Mouse (Mus musculus) forebrain, embryonic 15.5 days (tissue): ENCODE measurements around the gene Mrps26. TPM values are rescaled to one million over a fixed set of nuclear protein-coding genes. Genes with fewer than 3 reads are reported as not detected.

Experiments
- ATAC-seq: fragments of 200-750 bp; cut with Nextera tagmentation; replicated peaks from 2 replicates; pipeline ENCODE4 v1.8.0; 2017; ENCODE audit warnings: mild to moderate bottlenecking, moderate TSS enrichment, moderate library complexity
- H3K27ac ChIP-seq: fragments of 300-500 bp; sonication (generic); replicated peaks from 2 replicates; pipeline ENCODE4 v1.5.1; 2015; ENCODE audit warnings: mild to moderate bottlenecking, inconsistent platforms
- H3K27me3 ChIP-seq: fragments of 300-500 bp; sonication (generic); 2 replicates; pipeline ENCODE4 v1.6.1; 2015; ENCODE audit warnings: inconsistent platforms
- H3K36me3 ChIP-seq: fragments of 300-500 bp; sonication (generic); 2 replicates; pipeline ENCODE4 v1.6.1; 2015; ENCODE audit warnings: mild to moderate bottlenecking, inconsistent platforms
- H3K4me1 ChIP-seq: fragments of 300-500 bp; sonication (generic); 2 replicates; pipeline ENCODE4 v1.6.1; 2015; ENCODE audit warnings: inconsistent platforms
- H3K4me2 ChIP-seq: fragments of 300-500 bp; sonication (generic); replicated peaks from 2 replicates; pipeline ENCODE4 v1.6.1; 2015; ENCODE audit warnings: mild to moderate bottlenecking, inconsistent platforms
- H3K4me3 ChIP-seq: fragments of 300-500 bp; sonication (generic); 2 replicates; pipeline ENCODE4 v1.5.1; 2015; ENCODE audit warnings: mild to moderate bottlenecking, inconsistent platforms
- H3K9ac ChIP-seq: fragments of 300-500 bp; sonication (generic); replicated peaks from 2 replicates; pipeline ENCODE4 v1.6.1; 2015; ENCODE audit warnings: mild to moderate bottlenecking, inconsistent platforms
- H3K9me3 ChIP-seq: fragments of 300-500 bp; sonication (generic); 2 replicates; pipeline ENCODE4 v1.6.1; 2016; ENCODE audit warnings: inconsistent platforms
- WGBS: fragments of 180-500 bp; shearing (Covaris S2); methylation state at CpG from one replicate; pipeline ENCODE4 v1.1.7; 2015; ENCODE audit warnings: mixed read lengths; 5-methylcytosine and 5-hydroxymethylcytosine counted together
- microRNA-seq: library from miRNA; unstranded; fragments of <30 nt; microRNA quantifications from one replicate; pipeline ENCODE4, GENCODE M21; 2016
- polyA plus RNA-seq: library from polyadenylated mRNA; unstranded; fragments of >200 nt; fragmentation: Nextera tagmentation; extraction: Ambion mirVana; gene quantifications from 2 replicates; pipeline ENCODE4 v1.2.1, GENCODE M21; 2015

The Mrps26 gene
- polyA plus RNA-seq, 1 experiment from 2014 or later = 82.3 TPM

DNA sequence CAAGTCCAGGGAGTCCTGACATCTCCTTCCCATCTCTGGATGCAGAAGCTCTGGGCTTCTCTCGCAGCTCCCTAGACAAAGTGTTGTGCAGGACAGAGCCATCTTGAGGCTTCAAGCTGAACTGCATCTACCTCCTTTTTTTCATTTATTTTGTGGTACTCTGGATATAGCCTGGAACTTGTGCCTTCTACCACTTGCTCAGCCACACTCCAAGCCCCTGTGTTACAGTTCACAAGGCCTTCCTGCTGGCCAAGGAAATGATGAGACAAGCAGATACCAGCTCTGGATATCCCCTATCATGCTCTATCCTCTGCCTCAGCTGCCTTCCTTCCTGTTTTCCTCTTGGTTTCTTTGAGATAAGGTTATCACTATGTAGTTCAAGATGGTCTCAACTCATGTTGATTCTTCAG is 34.1 kb downstream of the Mrps26 start:
- Histone ChIP-seq H3K9me3 (no peaks in the 10 kb centered on the region), H3K27ac (no peak overlapping the region), H3K4me1 (no peaks in the 10 kb centered on the region), H3K27me3 (no peaks in the 10 kb centered on the region), H3K36me3 (peaks cover 64% of the 10 kb centered on the region), H3K9ac (no peak overlapping the region), H3K4me2 (no peak overlapping the region), H3K4me3 (no peak overlapping the region)
- peak; percentile 43; the same call in 1 of the 2 replicates for ATAC-seq
- 6% methylated on average over 1 of the region's 1 CpGs for WGBS

DNA sequence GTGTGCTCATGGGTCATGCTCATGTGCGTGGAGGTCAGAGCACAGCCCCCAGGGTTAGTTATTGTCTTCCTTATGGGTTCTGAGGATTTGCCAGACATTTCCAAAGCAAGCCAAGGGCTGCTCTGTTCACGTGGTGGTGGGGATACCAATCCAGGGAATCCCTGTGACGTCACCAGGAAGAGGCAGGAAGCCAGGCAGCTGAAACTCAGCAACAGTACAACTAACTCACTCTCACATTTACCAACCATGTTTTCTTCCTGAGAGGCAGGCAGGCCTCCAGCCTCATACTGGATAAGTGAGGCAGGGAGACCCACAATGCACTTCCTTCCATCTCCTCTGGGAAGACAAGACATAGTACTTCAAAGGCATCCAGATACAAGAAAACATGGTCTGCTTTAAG is 34.9 kb downstream of the Mrps26 start:
- H3K9ac ChIP-seq = no peak overlapping the region
- no peak overlapping the region for H3K4me3 ChIP-seq
- no peaks in the 10 kb centered on the region for H3K4me1 ChIP-seq
- WGBS = 76% methylated on average over 3 of the region's 3 CpGs
- no peak for ATAC-seq
- H3K27ac ChIP-seq = no peak overlapping the region
- no peaks in the 10 kb centered on the region for H3K27me3 ChIP-seq
- H3K4me2 ChIP-seq = no peak overlapping the region
- H3K36me3 ChIP-seq = peaks cover 69% of the 10 kb centered on the region
- no peaks in the 10 kb centered on the region for H3K9me3 ChIP-seq

DNA sequence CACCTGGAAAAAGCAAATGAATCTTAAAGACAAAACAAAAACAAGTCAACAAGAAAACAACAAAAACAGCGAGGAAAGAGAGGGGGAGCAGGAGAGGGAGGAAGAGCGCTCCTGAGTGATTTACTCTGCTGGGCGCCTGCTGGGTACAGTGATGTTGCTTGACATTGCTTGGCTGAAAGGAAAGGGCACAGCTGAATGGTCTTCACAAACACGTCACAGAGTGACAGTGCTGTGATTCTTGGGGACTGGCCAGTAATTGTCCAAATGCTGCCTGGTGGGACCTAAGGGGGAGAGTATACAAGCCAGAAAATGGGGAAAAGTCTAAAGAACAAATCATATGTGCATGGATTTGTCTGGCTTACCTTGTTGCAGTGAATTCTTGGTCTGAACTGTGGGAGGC is 38.7 kb downstream of the Mrps26 start:
- Histone ChIP-seq H3K4me2 (no peak overlapping the region), H3K4me1 (no peaks in the 10 kb centered on the region), H3K36me3 (peaks cover 49% of the 10 kb centered on the region), H3K9ac (no peak overlapping the region), H3K27ac (no peak overlapping the region), H3K9me3 (no peaks in the 10 kb centered on the region), H3K4me3 (no peak overlapping the region), H3K27me3 (no peaks in the 10 kb centered on the region)
- WGBS = 82% methylated on average over 4 of the region's 4 CpGs
- ATAC-seq = no peak

DNA sequence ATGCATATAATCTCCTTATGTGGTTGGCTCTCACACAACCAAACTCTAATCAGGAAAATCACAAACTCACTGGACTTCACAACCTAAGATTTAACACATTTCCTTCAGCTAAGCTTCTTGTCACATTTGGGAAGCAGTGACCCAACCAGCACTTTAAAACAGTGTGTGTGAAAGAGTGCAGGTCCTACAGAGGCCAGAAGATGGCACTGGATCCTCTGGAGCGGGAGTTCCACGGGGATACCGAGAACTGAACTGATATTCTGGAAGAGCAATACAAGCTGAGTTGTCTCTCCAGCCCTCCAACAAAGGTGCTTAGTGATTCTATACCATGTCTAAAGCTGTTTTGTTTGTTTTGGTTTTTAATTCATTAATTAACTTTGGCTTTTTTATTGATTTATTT is 49.5 kb downstream of the Mrps26 start:
- H3K36me3 ChIP-seq = peaks cover 34% of the 10 kb centered on the region
- H3K9me3 ChIP-seq = no peaks in the 10 kb centered on the region
- no peak for ATAC-seq
- H3K4me1 ChIP-seq = no peaks in the 10 kb centered on the region
- WGBS = 67% methylated on average over 3 of the region's 3 CpGs
- H3K4me3 ChIP-seq = no peak overlapping the region
- no peaks in the 10 kb centered on the region for H3K27me3 ChIP-seq
- H3K9ac ChIP-seq = no peak overlapping the region
- H3K4me2 ChIP-seq = no peak overlapping the region
- H3K27ac ChIP-seq = no peak overlapping the region

Small RNAs within 50 kb of the gene (microRNA-seq; reads per million reads assigned to microRNA genes)
- gene Gm23876 = not detected

Other genes with a start within 250 kb of the Mrps26 start
- 14.6 and 15.2 TPM in 2 replicates for gene Cpxm1, start 166.2 kb upstream of the Mrps26 start, polyA plus RNA-seq
- 0.24 and 0.25 TPM in 2 replicates for gene Gm28372, start 158.5 kb upstream of the Mrps26 start, polyA plus RNA-seq
- 0.42 and 0.45 TPM in 2 replicates for gene 1700020A23Rik, start 158.5 kb upstream of the Mrps26 start, polyA plus RNA-seq
- not detected in 2 replicates for gene Tmem239, start 157.3 kb upstream of the Mrps26 start, polyA plus RNA-seq
- gene Vps16, start 139.4 kb upstream of the Mrps26 start, polyA plus RNA-seq = 116 and 119 TPM in 2 replicates
- gene Pced1a, start 139.0 kb upstream of the Mrps26 start, polyA plus RNA-seq = 12.4 and 12.8 TPM in 2 replicates
- 146 and 160 TPM in 2 replicates for gene Ptpra, start 113.5 kb upstream of the Mrps26 start, polyA plus RNA-seq
- gene Oxt, start 12.4 kb downstream of the Mrps26 start, polyA plus RNA-seq = 1.4 and 2.6 TPM in 2 replicates
- gene Avp, start 18.8 kb downstream of the Mrps26 start, polyA plus RNA-seq = 5.4 and 49.3 TPM in 2 replicates
- gene Fastkd5, start 66.3 kb downstream of the Mrps26 start, polyA plus RNA-seq = 14.1 and 15.4 TPM in 2 replicates
- 12.7 and 12.9 TPM in 2 replicates for gene Ubox5, start 66.3 kb downstream of the Mrps26 start, polyA plus RNA-seq
- 9.2 and 10.0 TPM in 2 replicates for gene Lzts3, start 79.1 kb downstream of the Mrps26 start, polyA plus RNA-seq
- gene Ddrgk1, start 100.9 kb downstream of the Mrps26 start, polyA plus RNA-seq = 57.4 and 63.4 TPM in 2 replicates
- gene Itpa, start 103.9 kb downstream of the Mrps26 start, polyA plus RNA-seq = 133 and 134 TPM in 2 replicates
- 0.97 and 1.8 TPM in 2 replicates for gene Slc4a11, start 133.8 kb downstream of the Mrps26 start, polyA plus RNA-seq